Mouse (Mus musculus) limb, embryonic 14.5 days (tissue): ENCODE data around the gene Cacna1a. TPM values are rescaled to one million over a fixed set of nuclear protein-coding genes. Genes with fewer than 3 reads are reported as not detected.
A peak's percentile ranks its signal among the peaks of the same experiment; 100 is the strongest.

ENCODE experiments used
- ATAC-seq: fragments of 200-750 bp; cut with Nextera tagmentation; 2 replicates; pipeline ENCODE4 v1.8.0; 2017; ENCODE audit warnings: low read depth, moderate number of reproducible peaks, moderate TSS enrichment; ENCODE audit not compliant: low FRiP score
- DNase-seq: peaks from one replicate; pipeline ENCODE4 v3.0.0-alpha.2; 2015; ENCODE audit warnings: low spot score
- H3K27ac ChIP-seq: fragments of 300-500 bp; sonication (generic); replicated peaks from 2 replicates; pipeline ENCODE4 v1.5.1; 2014; ENCODE audit warnings: low read depth, mild to moderate bottlenecking, low read length, moderate library complexity, mixed read lengths
- H3K27me3 ChIP-seq: fragments of 300-500 bp; sonication (generic); 2 replicates; pipeline ENCODE4 v1.6.1; 2014; ENCODE audit warnings: low read length, mixed read lengths; ENCODE audit not compliant: control insufficient read depth, insufficient read depth
- H3K36me3 ChIP-seq: fragments of 300-500 bp; sonication (generic); 2 replicates; pipeline ENCODE4 v1.6.1; 2014; ENCODE audit warnings: mild to moderate bottlenecking, low read length, moderate library complexity, mixed read lengths; ENCODE audit not compliant: control insufficient read depth, insufficient read depth
- H3K4me1 ChIP-seq: fragments of 300-500 bp; sonication (generic); 2 replicates; pipeline ENCODE4 v1.6.1; 2014; ENCODE audit warnings: antibody characterized with exemption, low read length, mixed read lengths; ENCODE audit not compliant: control insufficient read depth, insufficient read depth
- H3K4me2 ChIP-seq: fragments of 300-500 bp; sonication (generic); replicated peaks from 2 replicates; pipeline ENCODE4 v1.6.1; 2014; ENCODE audit warnings: low read depth, mild to moderate bottlenecking, low read length, moderate library complexity; ENCODE audit not compliant: severe bottlenecking
- H3K4me3 ChIP-seq: fragments of 300-500 bp; sonication (generic); replicated peaks from 2 replicates; pipeline ENCODE4 v1.5.1; 2014; ENCODE audit warnings: low read length
- H3K9ac ChIP-seq: fragments of 300-500 bp; sonication (generic); 2 replicates; pipeline ENCODE4 v1.6.1; 2014; ENCODE audit warnings: mild to moderate bottlenecking, low read depth, low read length, moderate library complexity; ENCODE audit not compliant: severe bottlenecking
- H3K9me3 ChIP-seq: fragments of 300-500 bp; sonication (generic); 2 replicates; pipeline ENCODE4 v1.6.1; 2016; ENCODE audit warnings: low read length; ENCODE audit not compliant: control insufficient read depth
- POLR2A ChIP-seq: fragments of 200-500 bp; IDR thresholded peaks from 2 replicates; pipeline ENCODE4 v1.8.0; 2012; ENCODE audit warnings: inconsistent platforms, mild to moderate bottlenecking, moderate library complexity, borderline replicate concordance; ENCODE audit not compliant: insufficient read depth, insufficient read length; ENCODE audit errors: extremely low read depth
- WGBS: fragments of 180-500 bp; shearing (Covaris S2); extraction: QIAGEN DNeasy Blood & Tissue Kit; methylation state at CpG from one replicate; pipeline ENCODE4 v1.1.7; 2014; 5-methylcytosine and 5-hydroxymethylcytosine counted together
- polyA plus RNA-seq, 2 experiments: library from polyadenylated mRNA; depleted of rRNA in 1 of 2; stranded (reverse) in 1 of 2; unstranded in 1 of 2; fragments of >200 nt; fragmentation: Nextera tagmentation in 1 of 2; extraction: Ambion mirVana in 1 of 2; gene quantifications; 2 replicates each; pipeline versions ENCODE4 v1.2.1 to v1.2.3; 2012 to 2014

Gene Cacna1a
- polyA plus RNA-seq, 2 experiments: 6.8 to 24.3 TPM

DNA sequence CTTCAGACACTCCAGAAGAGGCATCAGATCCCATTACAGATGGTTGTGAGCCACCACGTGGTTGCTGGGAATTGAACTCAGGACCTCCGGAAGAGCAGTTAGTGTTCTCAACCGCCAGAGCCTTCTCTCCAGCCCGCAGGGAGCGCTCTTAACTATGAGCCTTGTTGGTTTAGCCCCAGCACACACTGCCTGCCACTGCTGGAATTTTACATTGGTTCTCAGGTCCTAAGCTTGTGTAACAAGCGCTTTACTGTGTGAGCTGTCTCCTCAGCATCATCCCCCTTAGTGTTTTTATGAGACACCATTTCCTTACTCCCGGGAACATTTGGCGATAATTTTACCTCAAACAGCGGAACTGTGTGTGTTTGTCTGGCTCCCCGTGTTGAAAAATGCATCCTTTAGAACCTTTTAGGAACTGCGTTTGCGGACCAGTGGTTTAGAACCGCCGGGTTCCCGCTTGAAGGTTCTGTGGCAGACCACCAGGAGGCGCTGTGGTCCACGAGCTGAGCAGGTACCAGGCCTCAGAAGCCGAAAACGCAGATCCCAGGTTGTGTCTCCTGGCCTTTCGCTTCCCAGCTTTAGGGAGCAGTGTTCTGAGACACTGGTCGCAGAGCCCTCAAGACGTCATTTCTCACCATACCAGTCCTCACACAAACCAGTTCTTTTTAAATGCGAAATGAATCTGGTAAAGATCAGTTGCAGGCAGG is 24.7 kb upstream of the Cacna1a start:
- Histone ChIP-seq H3K27me3 (0 out of 2 replicates have a peak, but pooled peaks cover 5% of the 10 kb centered on the region), H3K36me3 (no peaks in the 10 kb centered on the region), H3K9me3 (no peaks in the 10 kb centered on the region), H3K4me2 (no peak overlapping the region), H3K4me3 (no peak overlapping the region), H3K4me1 (no peaks in the 10 kb centered on the region), H3K9ac (no peak overlapping the region), H3K27ac (no peak overlapping the region)
- 15% methylated on average over 23 of the region's 23 CpGs for WGBS
- no peak for TF ChIP-seq POLR2A
- peak; percentile 65 for DNase-seq
- ATAC-seq: 0 out of 2 replicates have a peak, but pooled peaks have one; percentile 37

DNA sequence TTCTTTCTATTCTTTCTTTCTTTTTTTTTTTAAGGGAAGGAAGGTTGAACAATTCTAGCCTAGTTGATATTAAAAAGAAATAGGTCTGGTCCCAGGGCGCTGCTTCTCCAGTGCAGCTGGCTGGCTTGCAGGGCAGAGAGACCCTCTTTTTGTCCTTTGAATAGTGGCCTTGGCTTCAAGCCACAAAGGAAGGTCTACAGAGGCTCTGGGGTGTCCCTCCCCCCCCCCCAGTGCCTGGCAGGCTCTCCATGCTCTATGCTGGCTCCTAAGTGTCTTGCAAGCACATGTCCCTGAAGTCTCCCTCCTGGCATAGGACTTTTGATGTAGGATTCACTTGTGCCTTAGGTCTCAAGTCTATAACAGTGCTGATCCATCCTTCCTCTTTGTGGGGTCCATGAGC is 23.0 kb upstream of the Cacna1a start:
- DNase-seq (no peak), ATAC-seq (no peak)
- 89% methylated on average over 1 of the region's 1 CpGs for WGBS
- Histone ChIP-seq H3K4me3 (no peak overlapping the region), H3K4me2 (no peak overlapping the region), H3K27me3 (0 out of 2 replicates have a peak, but pooled peaks cover 5% of the 10 kb centered on the region), H3K4me1 (no peaks in the 10 kb centered on the region), H3K9me3 (peaks cover 3% of the 10 kb centered on the region; the same call in 1 of the 2 replicates), H3K9ac (no peak overlapping the region), H3K36me3 (no peaks in the 10 kb centered on the region), H3K27ac (no peak overlapping the region)
- TF ChIP-seq POLR2A: no peak

DNA sequence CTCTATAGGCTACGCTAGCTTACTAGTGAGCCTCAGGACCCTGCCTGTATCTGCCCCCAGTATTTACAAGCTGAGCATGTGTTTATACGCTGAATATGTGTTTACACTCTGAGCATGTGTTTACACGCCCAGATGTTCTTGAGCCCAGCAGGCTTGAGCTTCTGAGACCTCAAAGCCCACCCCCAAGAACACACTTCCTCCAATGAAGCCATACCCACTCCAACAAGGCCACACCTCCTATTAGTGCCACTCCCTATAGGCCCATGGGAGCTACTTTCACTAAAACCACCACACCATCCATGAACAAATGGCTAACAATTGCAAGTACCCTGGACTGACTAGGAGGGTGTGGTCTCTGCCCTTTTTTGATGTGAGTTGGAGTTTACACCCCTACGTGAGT is 17.3 kb upstream of the Cacna1a start:
- peaks cover 14% of the 10 kb centered on the region for H3K4me1 ChIP-seq
- WGBS: 51% methylated on average over 4 of the region's 4 CpGs
- no peak overlapping the region for H3K4me2 ChIP-seq
- H3K4me3 ChIP-seq: no peak overlapping the region
- H3K9me3 ChIP-seq: peaks cover 3% of the 10 kb centered on the region; the same call in 1 of the 2 replicates
- no peak overlapping the region for H3K9ac ChIP-seq
- ATAC-seq (no peak), DNase-seq (no peak)
- no peaks in the 10 kb centered on the region for H3K36me3 ChIP-seq
- no peak overlapping the region for H3K27ac ChIP-seq
- no peaks in the 10 kb centered on the region for H3K27me3 ChIP-seq
- no peak for TF ChIP-seq POLR2A

DNA sequence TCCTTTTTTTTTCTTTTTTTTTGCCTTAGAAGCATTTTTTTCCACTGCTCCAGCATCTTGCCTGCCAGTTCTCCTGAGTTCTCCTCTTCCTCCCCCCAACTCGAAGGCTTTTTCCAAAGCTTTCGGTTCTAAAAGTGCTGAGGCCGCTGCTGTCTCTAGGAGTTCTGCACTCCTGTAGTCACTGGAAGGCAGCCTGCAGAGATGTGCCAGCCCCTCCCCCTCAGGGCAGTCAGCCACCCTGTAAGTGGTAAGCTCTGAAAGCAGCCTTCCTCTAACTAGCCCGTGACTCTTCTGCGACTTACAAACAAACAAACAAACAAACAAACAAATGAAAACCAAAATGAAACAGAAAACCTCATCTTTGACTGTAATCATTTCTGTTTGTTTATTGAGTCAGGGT is 13.2 kb upstream of the Cacna1a start:
- Histone ChIP-seq H3K27ac (peak overlapping the region; percentile 67), H3K36me3 (no peaks in the 10 kb centered on the region), H3K27me3 (no peaks in the 10 kb centered on the region), H3K4me1 (peaks cover 14% of the 10 kb centered on the region), H3K9me3 (no peaks in the 10 kb centered on the region), H3K4me2 (no peak overlapping the region), H3K4me3 (no peak overlapping the region), H3K9ac (no peak overlapping the region)
- peak; percentile 15 for DNase-seq
- ATAC-seq: no peak
- TF ChIP-seq POLR2A: no peak
- WGBS: 26% methylated on average over 5 of the region's 5 CpGs

DNA sequence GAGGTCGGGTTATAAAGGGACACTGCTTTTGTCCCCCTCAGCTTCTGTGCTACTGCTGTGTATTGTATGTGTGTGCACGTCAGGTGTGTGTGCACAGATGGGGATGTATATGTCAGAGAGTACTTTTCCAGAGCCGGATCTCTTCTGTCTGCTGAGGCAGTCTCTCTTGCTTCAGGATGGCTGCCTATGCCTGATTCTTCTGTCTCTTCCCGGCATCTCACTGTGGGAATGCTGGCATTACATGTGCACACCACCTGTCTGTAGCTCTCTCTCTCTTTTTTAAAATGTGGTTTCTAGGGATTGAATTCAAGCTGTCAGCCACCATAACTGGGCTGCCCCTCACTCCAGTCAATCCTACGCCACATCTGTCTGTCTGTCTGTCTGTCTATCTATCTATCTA is 12.4 kb upstream of the Cacna1a start:
- Histone ChIP-seq H3K9ac (no peak overlapping the region), H3K36me3 (no peaks in the 10 kb centered on the region), H3K27me3 (no peaks in the 10 kb centered on the region), H3K27ac (no peak overlapping the region), H3K4me2 (no peak overlapping the region), H3K9me3 (no peaks in the 10 kb centered on the region), H3K4me3 (no peak overlapping the region), H3K4me1 (peaks cover 14% of the 10 kb centered on the region)
- ATAC-seq: no peak
- DNase-seq: no peak
- WGBS: 80% methylated on average over 5 of the region's 5 CpGs
- TF ChIP-seq POLR2A: no peak
